Mouse (Mus musculus) v-Abl transformed pro-B cells (cell line): ENCODE results near the gene Rnf152.

Source experiments
- in situ Hi-C, 2 experiments: fragments of 400-800 bp; cut with MboI; formaldehyde crosslinking; loops; one replicate each; pipeline ENCODE4 v1.15.1; 2025; ENCODE audit not compliant: unreplicated experiment in 2 of 2

The Rnf152 gene

GRCm38 (mm10) chr1:105243359-105244142 lies 113.0 kb downstream of the Rnf152 start:
- in situ Hi-C loops: no loop called here

DNA sequence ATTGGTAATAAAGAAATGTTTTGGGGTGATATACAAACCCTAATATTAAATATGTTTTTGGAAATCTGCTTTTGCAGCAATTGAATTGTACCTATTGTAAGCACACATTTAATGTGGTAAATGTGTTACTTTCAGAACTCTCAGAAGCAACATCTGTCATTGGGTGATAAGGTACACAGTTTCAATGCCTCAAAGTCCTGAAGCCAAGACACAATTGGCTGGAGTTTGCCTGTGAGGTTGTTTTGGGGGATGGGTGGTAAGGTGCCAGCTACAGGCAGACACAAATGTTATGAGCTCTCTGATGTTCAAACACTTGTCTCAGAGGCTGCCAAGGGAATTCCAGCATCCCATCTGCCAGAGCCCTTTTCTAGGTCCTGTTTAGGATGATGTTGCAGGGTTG lies 116.3 kb downstream of the Rnf152 start:
- in situ Hi-C loops: no loop called here
